Mouse (Mus musculus) embryonic facial prominence, embryonic 11.5 days (tissue): ENCODE measurements around the gene Lrrc75a. TPM values are rescaled to one million over a fixed set of nuclear protein-coding genes. Genes with fewer than 3 reads are reported as not detected.

Source experiments
- ATAC-seq: fragments of 200-750 bp; cut with Nextera tagmentation; replicated peaks from 2 replicates; pipeline ENCODE4 v1.8.0; 2017; ENCODE audit warnings: low read depth; ENCODE audit not compliant: insufficient number of reproducible peaks, low FRiP score, low TSS enrichment
- DNase-seq: peaks from one replicate; pipeline ENCODE4 v3.0.0-alpha.2; 2015; ENCODE audit warnings: low spot score
- H3K27ac ChIP-seq: fragments of 300-500 bp; sonication (generic); replicated peaks from 2 replicates; pipeline ENCODE4 v1.5.1; 2014; ENCODE audit warnings: mild to moderate bottlenecking, low read depth, low read length, control low read depth
- H3K27me3 ChIP-seq: fragments of 300-500 bp; sonication (generic); 2 replicates; pipeline ENCODE4 v1.6.1; 2014; ENCODE audit warnings: mild to moderate bottlenecking, low read length, moderate library complexity, mixed read lengths; ENCODE audit not compliant: control insufficient read depth, insufficient read depth
- H3K36me3 ChIP-seq: fragments of 300-500 bp; sonication (generic); replicated peaks from 2 replicates; pipeline ENCODE4 v1.6.1; 2014; ENCODE audit warnings: low read depth, mild to moderate bottlenecking, low read length, moderate library complexity, mixed read lengths; ENCODE audit not compliant: control insufficient read depth, insufficient read depth
- H3K4me1 ChIP-seq: fragments of 300-500 bp; sonication (generic); 2 replicates; pipeline ENCODE4 v1.6.1; 2014; ENCODE audit warnings: low read length, mixed read lengths; ENCODE audit not compliant: control insufficient read depth, insufficient read depth
- H3K4me2 ChIP-seq: fragments of 300-500 bp; sonication (generic); 2 replicates; pipeline ENCODE4 v1.6.1; 2014; ENCODE audit warnings: low read depth, mild to moderate bottlenecking, control low read depth, low read length, moderate library complexity
- H3K4me3 ChIP-seq: fragments of 300-500 bp; sonication (generic); 2 replicates; pipeline ENCODE4 v1.5.1; 2014; ENCODE audit warnings: low read depth, low read length, control low read depth
- H3K9ac ChIP-seq: fragments of 300-500 bp; sonication (generic); replicated peaks from 2 replicates; pipeline ENCODE4 v1.6.1; 2014; ENCODE audit warnings: mild to moderate bottlenecking, control low read depth, low read length
- H3K9me3 ChIP-seq: fragments of 300-500 bp; sonication (generic); replicated peaks from 2 replicates; pipeline ENCODE4 v1.6.1; 2016; ENCODE audit warnings: mild to moderate bottlenecking, low read length, inconsistent platforms, mixed read lengths; ENCODE audit not compliant: control insufficient read depth
- WGBS: fragments of 180-500 bp; shearing (Covaris S2); extraction: QIAGEN DNeasy Blood & Tissue Kit; methylation state at CpG from one replicate; pipeline ENCODE4 v1.1.7; 2014; 5-methylcytosine and 5-hydroxymethylcytosine counted together
- polyA plus RNA-seq: library from polyadenylated mRNA; unstranded; fragments of >200 nt; fragmentation: Nextera tagmentation; extraction: Ambion mirVana; gene quantifications from 2 replicates; pipeline ENCODE4 v1.2.1, GENCODE M21; 2014

Lrrc75a gene
- polyA plus RNA-seq, 1 experiment from 2014 or later, result 14.2 TPM

DNA sequence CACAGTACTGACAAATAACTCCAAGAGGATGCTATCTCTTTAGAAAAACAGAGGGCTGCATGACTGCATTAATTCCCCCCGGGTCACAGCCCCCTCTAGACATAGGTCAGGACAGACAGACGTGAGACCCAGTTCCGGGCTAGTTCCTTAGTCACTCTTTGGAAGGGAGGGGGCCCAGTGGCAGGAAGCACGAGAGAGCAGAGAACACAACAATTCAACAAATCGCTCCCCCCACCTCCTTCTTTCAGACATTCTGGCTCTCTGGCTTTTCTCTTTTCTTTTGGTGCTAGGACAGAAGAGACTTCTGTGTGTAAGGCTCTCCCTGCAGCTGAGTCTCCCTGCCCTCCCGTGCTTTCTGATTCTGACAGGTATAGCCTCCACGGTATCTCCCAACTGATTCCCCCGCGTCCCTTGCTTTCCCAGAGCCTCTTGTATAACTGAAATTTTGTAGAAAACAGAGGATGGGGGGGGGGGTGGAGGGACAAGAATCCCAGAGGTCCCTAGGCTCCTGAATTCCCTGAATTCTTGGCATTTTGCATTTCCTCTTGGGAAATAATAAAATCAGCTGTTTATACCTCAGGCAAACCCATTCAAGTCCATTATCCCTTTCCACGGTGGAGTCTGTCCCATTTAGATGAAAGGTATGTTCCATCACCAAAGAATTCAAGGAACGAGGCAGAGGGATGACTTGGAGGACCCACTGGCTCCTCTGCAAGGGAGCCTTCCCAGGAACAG is 12.1 kb downstream of the Lrrc75a start:
- ATAC-seq (no peak), DNase-seq (no peak)
- Histone ChIP-seq H3K4me1 (no peaks in the 10 kb centered on the region; the same call in 1 of the 2 replicates), H3K27me3 (no peaks in the 10 kb centered on the region), H3K9me3 (no peaks in the 10 kb centered on the region), H3K36me3 (no peaks in the 10 kb centered on the region), H3K4me2 (no peak overlapping the region), H3K27ac (no peak overlapping the region), H3K9ac (no peak overlapping the region), H3K4me3 (no peak overlapping the region)
- 47% methylated on average over 11 of the region's 11 CpGs for WGBS

DNA sequence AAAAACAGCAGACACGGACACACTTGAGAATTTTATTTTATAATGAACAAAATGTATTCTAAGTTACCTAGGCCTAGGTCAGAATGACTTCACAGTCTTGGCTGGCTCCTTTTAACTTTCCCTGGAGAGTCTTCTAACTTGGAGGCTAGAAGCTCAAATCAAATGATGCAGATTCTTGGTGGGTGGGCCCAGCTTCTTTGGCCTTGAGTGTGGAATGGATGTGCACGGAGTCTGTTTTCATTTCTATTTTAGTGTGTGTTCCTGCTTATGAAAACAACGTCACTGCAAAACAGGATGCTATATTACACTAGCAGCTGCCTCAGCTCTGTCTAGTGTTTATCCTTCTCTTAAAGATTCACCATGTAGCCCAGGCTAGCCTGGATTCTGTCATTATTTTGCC is 12.9 kb downstream of the Lrrc75a start:
- Histone ChIP-seq H3K4me3 (no peak overlapping the region), H3K27ac (no peak overlapping the region), H3K9ac (no peak overlapping the region), H3K9me3 (no peaks in the 10 kb centered on the region), H3K36me3 (no peaks in the 10 kb centered on the region), H3K4me2 (no peak overlapping the region), H3K4me1 (peaks cover 2% of the 10 kb centered on the region), H3K27me3 (no peaks in the 10 kb centered on the region)
- WGBS, result 68% methylated on average over 3 of the region's 3 CpGs
- ATAC-seq (no peak), DNase-seq (no peak)

DNA sequence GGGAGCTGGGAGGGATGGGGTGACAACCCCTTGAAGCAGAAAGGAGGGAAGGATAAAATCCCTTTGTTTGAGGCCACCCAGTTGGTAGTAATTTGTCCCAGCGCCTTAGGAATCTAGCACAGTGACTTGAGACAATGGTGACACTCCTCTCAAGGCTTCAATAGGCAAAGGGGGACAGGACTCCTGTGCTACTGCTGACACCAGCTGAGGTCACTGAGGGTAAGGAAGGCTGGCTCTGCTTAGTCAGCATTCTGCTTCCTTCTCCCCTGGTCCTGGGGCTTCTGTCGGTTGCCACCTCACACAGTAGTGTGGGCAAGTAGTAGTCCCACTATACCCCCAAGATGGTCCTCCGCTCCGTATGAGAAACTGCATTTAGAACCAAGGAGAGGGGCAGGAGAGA is 17.2 kb downstream of the Lrrc75a start:
- Histone ChIP-seq H3K9ac (no peak overlapping the region), H3K9me3 (no peaks in the 10 kb centered on the region), H3K27ac (no peak overlapping the region), H3K4me3 (no peak overlapping the region), H3K36me3 (no peaks in the 10 kb centered on the region), H3K4me2 (no peak overlapping the region), H3K27me3 (no peaks in the 10 kb centered on the region), H3K4me1 (peaks cover 12% of the 10 kb centered on the region)
- no peak for DNase-seq
- WGBS, result 22% methylated on average over 4 of the region's 4 CpGs
- no peak for ATAC-seq

DNA sequence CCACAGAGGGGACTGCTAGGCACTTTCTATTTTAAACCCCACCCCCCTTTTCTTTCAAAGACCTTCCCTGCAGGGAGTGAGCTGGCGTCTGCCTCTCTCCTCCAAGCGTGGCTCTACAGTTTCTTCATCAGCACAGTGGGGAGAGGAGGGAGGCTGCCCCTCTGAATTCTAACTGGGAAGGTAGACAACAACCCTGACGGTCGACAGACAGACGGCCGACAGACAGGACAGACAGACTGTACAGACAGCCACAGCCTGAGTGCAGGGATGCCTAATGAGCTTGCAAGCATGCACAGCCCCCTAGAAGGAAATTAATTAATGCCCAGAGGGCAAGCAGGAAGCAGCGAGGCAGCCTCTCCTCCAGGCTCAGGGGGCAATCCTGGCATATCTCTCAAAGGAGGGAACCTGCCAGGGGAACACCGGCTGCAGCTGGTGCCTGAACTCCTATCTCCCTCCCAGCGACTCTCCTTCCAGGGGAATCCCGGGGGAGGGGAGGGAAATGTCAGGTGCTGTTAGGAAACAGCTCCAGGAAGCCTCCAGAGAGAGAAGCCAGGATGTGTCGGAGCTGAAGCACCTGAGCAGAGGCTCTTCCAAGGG is 18.0 kb downstream of the Lrrc75a start:
- H3K4me2 ChIP-seq, result peak overlapping the region; percentile 8; the same call in 1 of the 2 replicates

DNA sequence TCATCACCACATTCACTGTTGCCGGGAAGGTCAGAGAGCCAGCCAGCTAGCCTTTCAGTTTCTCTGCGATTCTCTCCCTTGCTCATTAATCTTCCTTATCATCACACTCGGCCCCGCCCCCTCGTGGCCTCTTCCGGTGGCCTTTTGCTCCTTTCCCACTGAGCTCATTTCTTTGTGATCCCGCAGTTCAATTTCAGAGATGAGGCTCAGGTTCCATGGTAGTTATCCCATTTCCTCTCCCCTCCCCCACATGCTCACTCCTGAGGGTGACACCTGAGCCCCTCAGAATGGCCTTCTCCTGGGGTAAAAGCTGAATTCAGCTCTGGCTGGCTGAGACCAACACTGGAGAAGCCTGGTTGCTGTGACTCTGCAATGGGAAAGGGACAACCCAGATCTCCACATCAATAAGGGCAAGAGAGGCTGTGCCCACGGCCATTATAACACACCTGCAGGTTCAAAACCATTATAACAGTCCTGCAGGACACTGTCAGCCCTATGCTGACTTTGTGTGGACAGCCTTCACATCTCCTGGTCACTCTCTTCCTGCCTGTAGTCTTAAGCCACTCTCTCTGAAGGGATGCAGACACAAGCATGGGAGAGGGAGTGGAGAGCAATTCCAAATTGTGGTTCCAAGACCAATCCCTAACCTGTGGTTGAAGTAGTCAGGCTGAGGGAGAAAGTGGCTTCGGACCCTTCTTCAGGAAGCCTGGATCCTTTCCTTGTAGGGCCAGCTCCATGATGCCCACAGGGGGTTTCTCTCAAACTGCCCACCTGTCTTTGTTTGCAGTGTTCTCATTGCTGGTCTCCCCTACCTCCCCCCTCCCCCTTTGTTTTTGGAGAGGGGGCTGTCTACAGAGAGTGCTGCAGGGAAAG is 18.7 kb downstream of the Lrrc75a start:
- Histone ChIP-seq H3K9ac (peak overlapping the region; percentile 11; the same call in 1 of the 2 replicates), H3K36me3 (no peaks in the 10 kb centered on the region), H3K9me3 (no peaks in the 10 kb centered on the region), H3K27ac (peak overlapping the region; percentile 68), H3K4me1 (peaks cover 17% of the 10 kb centered on the region), H3K4me3 (no peak overlapping the region), H3K4me2 (peak overlapping the region; percentile 26), H3K27me3 (no peaks in the 10 kb centered on the region)
- ATAC-seq (peak; percentile 45; the same call in 1 of the 2 replicates), DNase-seq (peak; percentile 73)
- 2% methylated on average over 9 of the region's 9 CpGs for WGBS

More for the DNA sequence above, 18.0 kb downstream of the Lrrc75a start:
- peak overlapping the region; percentile 68 for H3K27ac ChIP-seq
- ATAC-seq, result no peak; the same call in none of the 2 replicates
- no peaks in the 10 kb centered on the region for H3K27me3 ChIP-seq
- H3K9me3 ChIP-seq, result no peaks in the 10 kb centered on the region
- no peaks in the 10 kb centered on the region for H3K36me3 ChIP-seq
- peak; percentile 48 for DNase-seq
- peak overlapping the region; percentile 52 for H3K9ac ChIP-seq
- H3K4me1 ChIP-seq, result peaks cover 12% of the 10 kb centered on the region
- H3K4me3 ChIP-seq, result no peak overlapping the region
- 2% methylated on average over 11 of the region's 11 CpGs for WGBS

DNA sequence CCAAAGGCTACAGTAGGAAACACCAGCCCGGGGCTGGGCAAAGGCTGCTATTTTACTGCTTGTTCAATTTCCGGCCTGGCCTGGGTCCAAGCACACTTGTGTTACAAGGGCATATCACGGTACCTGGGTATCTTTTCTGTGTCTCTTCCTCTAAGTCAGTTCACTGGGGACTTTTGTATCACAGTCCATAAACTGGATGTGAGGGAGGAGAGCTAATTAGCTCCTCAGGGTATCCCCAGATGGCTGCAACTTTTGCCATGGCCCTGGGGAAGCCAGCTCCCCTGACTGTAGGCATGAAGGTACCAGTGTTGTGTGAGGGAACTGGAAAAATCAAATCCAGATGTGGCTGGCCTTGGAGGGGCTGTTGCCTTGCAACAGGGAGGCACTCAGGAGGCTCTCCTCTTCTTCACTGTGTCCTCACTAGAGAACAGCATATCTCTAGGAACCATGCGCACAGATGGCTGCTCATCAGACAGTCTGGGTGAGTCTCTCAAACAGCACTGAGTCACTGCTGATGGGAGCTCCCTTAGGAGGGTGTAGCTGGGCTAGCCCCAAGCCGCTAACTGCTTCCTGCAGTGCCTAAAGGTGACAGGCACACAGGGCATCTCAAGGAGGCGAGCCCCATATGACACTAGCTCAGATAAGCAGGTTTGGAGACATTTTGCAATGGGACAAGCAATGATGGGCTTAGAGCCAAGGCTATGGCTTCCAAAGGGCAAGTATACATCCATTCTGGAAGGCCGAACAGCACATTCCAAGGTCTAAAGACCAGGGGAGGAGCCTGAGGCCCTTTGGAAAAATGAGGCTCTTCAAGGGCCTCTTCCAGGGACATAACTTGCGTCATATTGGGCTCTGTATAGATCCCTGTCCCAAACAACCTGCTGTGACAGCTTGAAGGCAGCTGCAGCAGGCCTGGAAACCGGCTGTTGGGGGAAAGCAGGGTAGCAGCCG is 23.7 kb downstream of the Lrrc75a start:
- Histone ChIP-seq H3K36me3 (no peaks in the 10 kb centered on the region), H3K27me3 (no peaks in the 10 kb centered on the region), H3K4me3 (no peak overlapping the region), H3K4me1 (peaks cover 17% of the 10 kb centered on the region), H3K9me3 (no peaks in the 10 kb centered on the region), H3K9ac (no peak overlapping the region; the same call in none of the 2 replicates), H3K4me2 (peak overlapping the region; percentile 7), H3K27ac (peak overlapping the region; percentile 70)
- ATAC-seq (peak; percentile 54; the same call in 1 of the 2 replicates), DNase-seq (peak; percentile 82)
- 40% methylated on average over 10 of the region's 10 CpGs for WGBS

DNA sequence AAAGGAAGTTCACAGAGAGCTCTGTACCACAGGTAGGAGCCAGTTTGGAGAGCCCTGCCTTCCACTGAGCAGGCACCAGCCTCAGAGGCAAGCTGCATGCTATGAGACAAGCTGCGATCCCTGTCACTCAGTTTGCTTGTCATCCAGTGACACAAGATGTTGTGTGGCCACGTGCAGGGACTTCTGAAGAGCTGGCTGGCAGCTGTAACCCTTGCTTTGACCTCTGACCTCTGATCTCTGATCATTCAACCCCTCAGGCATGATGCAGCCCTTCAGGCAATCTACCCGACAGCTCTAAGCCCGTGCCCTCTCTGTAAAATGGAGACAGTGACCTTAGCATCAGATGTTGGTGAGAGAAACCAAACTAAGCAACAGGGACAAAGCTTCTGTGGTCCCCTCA is 25.5 kb downstream of the Lrrc75a start:
- Histone ChIP-seq H3K9ac (no peak overlapping the region), H3K9me3 (no peaks in the 10 kb centered on the region), H3K36me3 (peaks cover 3% of the 10 kb centered on the region), H3K4me3 (no peak overlapping the region), H3K27ac (no peak overlapping the region), H3K4me1 (peaks cover 11% of the 10 kb centered on the region), H3K4me2 (no peak overlapping the region), H3K27me3 (no peaks in the 10 kb centered on the region)
- ATAC-seq (no peak), DNase-seq (no peak)
- 17% methylated on average over 4 of the region's 4 CpGs for WGBS
